Mouse (Mus musculus) splenic B cell, adult 2 months (primary cell): ENCODE results near the gene Lsm2.
"Not testable (repeated sequence)": the region's sequence is repeated elsewhere in the genome, so short reads cannot be mapped to it uniquely, and the experiment has no call there.

ENCODE experiments used
- DNase-seq: peaks from one replicate; pipeline ENCODE4 v3.0.0-alpha.2; 2011; ENCODE audit warnings: low read depth, low spot score
- H3K27me3 ChIP-seq: 2 replicates; pipeline ENCODE4 v1.6.1; 2012; ENCODE audit warnings: mild to moderate bottlenecking, low read length, moderate library complexity, mixed read lengths; ENCODE audit not compliant: control insufficient read depth, poor library complexity, insufficient read depth, severe bottlenecking
- H3K36me3 ChIP-seq: 2 replicates; pipeline ENCODE4 v1.6.1; 2012; ENCODE audit warnings: mild to moderate bottlenecking, low read length, moderate library complexity, mixed read lengths; ENCODE audit not compliant: control insufficient read depth, poor library complexity, insufficient read depth, severe bottlenecking

Lsm2 gene

DNA sequence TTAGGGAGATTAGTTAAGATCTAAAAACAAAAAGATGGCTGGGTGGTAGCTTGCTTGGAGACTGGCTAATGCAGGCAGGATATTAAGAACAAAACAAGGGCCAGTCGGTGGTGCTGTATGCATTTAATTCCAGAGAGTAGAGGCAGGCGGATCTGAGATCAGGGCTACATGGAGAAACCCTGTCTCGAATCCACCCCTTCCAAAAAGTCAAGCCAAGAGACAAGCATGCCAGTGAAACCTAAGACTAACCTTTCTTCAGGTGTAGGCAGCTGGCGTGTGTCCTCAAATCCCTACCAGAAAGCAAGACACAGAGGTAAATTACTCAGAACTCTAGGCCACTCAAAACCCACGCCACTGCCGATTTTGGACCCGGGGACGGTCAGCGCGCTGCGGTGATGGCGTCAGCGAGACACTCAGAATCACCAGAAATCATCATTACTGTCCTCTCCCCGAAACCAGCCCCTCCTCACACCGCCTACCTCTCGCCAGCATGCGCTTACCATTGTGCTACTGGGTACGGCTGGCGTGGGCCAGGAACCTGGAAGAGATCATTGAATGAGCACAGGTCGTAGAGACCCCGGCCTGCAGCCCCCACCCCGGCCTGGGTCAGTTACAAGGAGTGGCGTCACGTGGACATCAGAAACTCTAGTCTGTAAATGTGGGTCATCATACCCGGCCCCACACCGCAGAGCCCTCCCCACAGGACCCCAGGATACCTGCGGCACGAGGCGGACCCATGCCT lies 29.9 kb upstream of the Lsm2 start:
- H3K27me3 ChIP-seq = no peaks in the 10 kb centered on the region
- 0 out of 2 replicates have a peak, but pooled peaks cover 2% of the 10 kb centered on the region for H3K36me3 ChIP-seq
- DNase-seq = no peak

DNA sequence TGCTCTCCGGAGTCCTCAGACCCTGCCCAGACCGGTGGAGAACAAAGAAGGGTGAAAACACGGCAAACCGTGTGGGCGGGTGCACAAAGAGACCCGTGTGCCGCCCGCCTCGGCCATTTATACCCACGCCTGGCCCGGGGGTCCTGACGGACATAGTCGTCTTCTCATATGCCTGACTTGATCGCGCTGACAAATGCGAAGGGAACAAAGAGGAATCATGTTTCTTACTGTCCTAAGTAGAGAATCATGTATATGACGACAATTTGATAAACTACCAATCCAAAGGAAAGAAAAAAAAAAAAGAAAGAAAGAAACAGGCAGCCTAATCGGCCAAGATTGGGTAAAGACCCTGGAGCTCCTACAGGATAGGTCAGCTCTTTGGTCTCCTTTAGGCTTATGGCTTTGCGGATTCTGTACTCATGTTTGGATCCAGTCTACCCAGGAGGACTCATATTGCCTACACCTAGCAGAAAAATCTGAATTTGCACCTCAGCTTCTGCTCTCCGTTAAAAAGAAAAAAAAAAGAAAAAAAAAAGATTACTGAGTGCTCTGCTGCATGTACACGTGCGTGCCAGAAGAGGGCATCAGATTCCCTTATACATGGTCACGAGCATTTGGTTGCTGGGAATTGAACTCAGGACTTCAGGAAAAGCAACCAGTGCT lies 29.2 kb upstream of the Lsm2 start:
- DNase-seq = peak; percentile 87
- H3K27me3 ChIP-seq = no peaks in the 10 kb centered on the region
- 0 out of 2 replicates have a peak, but pooled peaks cover 2% of the 10 kb centered on the region for H3K36me3 ChIP-seq

DNA sequence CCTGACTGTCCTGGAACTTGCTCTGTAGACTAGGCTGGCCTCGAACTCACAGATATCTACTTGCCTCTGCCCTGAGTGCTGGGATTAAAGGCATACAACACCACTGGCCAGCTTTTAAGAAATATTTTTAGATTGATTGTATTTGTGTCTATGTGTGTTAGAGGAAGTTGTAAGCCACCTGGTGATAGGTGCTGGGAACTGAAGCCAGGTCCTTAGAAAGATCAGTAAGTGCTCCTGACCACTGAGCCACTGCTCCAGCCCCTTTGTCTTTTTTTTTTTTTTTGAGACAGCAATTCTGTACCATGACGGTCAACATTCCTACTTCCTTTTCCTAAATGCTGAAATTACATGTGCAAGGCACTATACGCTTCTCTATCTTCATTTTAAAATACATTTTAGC lies 28.4 kb upstream of the Lsm2 start:
- DNase-seq = peak; percentile 55
- 0 out of 2 replicates have a peak, but pooled peaks cover 2% of the 10 kb centered on the region for H3K36me3 ChIP-seq

DNA sequence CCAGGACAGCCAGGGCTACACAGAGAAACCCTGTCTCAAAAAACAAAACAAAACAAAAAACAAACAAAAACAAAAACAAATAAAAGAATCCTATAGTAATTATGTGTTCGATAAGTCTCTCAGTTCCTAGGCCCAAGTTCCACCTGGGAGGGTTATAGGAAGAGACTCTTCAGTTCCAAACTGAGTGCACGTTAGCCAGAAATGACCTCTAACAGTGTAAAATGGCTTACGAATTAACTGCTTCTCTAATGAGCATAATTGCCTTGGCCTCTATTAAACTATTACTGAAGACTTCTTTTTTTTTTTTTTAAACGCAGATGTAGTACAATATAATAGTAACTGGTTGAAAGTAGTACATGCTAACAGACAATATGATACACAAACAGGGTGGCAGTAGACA lies 27.8 kb upstream of the Lsm2 start:
- no peaks in the 10 kb centered on the region for H3K27me3 ChIP-seq
- DNase-seq = no peak
- H3K36me3 ChIP-seq = 0 out of 2 replicates have a peak, but pooled peaks cover 2% of the 10 kb centered on the region

More for the DNA sequence above, 28.4 kb upstream of the Lsm2 start:
- H3K27me3 ChIP-seq = no peaks in the 10 kb centered on the region

DNA sequence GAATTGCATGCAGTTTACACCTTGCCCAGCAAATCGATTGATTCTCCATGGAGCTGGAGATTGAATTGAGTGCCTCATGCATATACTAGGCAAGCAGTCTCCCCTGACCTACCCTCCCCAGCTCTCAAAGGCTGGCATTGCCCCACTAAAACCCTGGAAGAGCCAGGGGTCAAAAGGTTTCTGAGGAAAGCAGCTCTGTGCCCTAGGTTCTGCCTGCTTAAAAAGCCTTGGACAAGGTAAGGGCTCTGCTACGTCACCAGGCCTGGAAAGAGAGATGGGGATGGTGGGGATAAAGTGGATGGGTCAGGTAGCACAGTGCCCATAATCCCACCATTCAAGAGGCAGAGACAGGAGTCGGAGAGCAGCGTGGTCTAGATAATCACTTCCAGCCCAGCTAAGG lies 26.8 kb upstream of the Lsm2 start:
- H3K27me3 ChIP-seq = no peaks in the 10 kb centered on the region
- 0 out of 2 replicates have a peak, but pooled peaks cover 2% of the 10 kb centered on the region for H3K36me3 ChIP-seq
- peak; percentile 75 for DNase-seq

DNA sequence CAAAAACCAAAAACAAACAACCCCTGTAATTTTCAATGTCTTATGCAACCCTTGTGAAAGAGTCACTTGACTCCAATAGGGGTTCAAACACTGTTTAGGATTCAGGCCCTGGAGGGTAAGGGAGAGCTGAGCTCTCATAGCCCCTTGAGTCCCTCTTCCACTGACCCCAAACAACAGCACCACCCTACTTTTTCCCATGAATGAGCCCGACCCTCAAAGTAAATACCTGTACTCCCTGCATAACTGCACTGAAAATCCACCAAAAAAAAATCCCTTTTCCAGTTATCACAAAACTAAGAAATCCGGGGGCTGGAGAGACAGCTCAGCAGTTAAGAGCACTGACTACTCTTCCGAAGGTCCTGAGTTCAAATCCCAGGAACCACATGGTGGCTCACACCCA lies 25.8 kb upstream of the Lsm2 start:
- DNase-seq = peak; percentile 69
- Histone ChIP-seq H3K27me3 (no peaks in the 10 kb centered on the region), H3K36me3 (0 out of 2 replicates have a peak, but pooled peaks cover under 1% of the 10 kb centered on the region)

DNA sequence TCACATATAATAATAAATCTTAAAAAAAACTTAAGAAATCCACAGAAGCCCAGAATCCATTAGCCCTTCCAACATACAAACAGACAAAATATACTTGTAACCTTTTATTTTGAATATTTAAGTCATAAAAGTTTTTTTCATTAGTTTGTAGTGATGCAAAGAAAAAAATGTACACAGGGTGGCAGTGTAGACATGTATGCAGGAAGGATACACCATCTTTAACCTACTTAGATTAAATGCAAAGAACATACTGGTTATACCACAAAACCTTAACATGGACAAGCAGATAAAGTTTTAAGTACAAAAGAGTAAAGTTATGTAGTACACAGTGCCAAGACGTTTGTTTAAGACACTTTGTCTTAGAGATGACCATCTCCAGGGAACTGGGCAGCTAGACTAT lies 25.3 kb upstream of the Lsm2 start:
- H3K27me3 ChIP-seq = no peaks in the 10 kb centered on the region
- peak; percentile 71 for DNase-seq
- no peaks in the 10 kb centered on the region for H3K36me3 ChIP-seq

DNA sequence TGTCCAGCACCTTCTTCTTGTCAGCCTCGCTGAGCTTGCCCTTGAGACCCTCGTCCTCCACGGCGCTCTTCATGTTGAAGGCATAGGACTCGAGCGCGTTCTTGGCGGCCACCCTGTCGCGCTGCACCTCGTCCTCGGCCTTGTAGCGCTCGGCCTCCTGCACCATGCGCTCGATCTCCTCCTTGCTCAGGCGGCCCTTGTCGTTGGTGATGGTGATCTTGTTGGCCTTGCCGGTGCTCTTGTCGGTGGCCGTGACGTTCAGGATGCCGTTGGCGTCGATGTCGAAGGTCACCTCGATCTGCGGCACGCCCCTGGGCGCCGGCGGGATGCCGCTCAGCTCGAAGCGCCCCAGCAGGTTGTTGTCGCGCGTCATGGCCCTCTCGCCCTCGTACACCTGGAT lies 24.4 kb upstream of the Lsm2 start:
- DNase-seq = peak; percentile 47

DNA sequence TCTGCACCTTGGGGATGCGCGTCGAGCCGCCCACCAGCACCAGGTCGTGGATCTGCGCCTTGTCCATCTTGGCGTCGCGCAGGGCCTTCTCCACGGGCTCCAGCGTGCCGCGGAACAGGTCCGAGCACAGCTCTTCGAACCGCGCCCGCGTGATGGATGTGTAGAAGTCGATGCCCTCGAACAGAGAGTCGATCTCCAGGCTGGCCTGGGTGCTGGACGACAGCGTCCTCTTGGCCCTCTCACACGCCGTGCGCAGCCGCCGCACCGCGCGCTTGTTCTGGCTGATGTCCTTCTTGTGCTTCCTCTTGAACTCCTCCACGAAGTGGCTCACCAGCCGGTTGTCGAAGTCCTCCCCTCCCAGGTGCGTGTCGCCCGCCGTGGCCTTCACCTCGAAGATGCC lies 23.7 kb upstream of the Lsm2 start:
- DNase-seq = peak; percentile 36
- H3K36me3 ChIP-seq, H3K27me3 ChIP-seq: not testable (repeated sequence)

More for the DNA sequence above, 24.4 kb upstream of the Lsm2 start:
- not testable (repeated sequence) for H3K27me3 ChIP-seq, H3K36me3 ChIP-seq

DNA sequence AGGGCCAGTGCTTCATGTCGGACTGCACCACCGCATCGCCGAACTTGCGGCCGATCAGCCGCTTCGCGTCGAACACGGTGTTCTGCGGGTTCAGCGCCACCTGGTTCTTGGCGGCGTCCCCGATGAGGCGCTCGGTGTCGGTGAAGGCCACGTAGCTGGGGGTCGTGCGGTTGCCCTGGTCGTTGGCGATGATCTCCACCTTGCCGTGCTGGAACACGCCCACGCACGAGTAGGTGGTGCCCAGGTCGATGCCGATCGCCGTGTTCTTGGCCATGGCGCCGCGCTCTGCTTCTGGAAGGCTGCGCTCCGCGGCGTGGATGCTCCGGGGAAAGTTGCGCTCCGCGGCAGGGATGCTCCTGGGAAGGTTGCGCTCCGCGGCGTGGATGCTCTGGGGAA lies 22.9 kb upstream of the Lsm2 start:
- not testable (repeated sequence) for H3K27me3 ChIP-seq

DNA sequence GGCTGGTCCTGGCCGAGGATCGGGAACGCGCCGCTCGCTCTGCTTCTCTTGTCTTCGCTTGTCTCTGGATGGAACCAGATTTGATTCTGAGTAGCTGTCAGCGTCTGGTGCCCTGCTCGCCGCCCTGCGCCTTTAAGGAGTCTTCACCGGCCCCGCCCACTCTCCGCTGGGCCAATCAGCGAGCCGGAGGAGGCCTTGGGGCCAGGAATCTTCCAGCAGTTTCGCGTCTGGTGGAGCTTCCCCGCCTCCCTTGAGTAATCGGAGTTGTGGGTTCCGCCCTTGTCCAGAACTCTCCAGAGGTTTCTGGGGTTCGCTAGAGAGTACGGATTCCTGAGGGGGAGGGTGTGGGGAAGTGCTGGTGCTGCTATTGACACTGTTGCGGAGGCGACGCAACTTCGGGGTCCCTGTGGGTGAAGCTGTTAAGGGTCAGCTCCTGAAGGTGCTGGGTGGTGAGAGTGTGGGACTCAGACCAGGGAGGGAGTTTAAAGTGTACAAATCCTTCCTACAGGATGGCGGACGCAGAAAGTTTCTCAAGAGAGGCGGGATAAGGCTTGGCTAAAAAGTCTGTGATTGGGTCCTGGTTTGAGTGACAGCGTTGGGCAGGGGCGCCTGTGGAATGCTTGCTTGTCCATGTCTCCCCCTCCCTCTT lies 22.4 kb upstream of the Lsm2 start, which contains the start of gene Hspa1b:
TSS of gene Hspa1b (minus strand) at position 109 of the 649 bp plus-strand sequence.
- not testable (repeated sequence) for H3K27me3 ChIP-seq, H3K36me3 ChIP-seq
- peak; percentile 90 for DNase-seq

More for the DNA sequence above, 22.9 kb upstream of the Lsm2 start:
- H3K36me3 ChIP-seq, DNase-seq: not testable (repeated sequence)

DNA sequence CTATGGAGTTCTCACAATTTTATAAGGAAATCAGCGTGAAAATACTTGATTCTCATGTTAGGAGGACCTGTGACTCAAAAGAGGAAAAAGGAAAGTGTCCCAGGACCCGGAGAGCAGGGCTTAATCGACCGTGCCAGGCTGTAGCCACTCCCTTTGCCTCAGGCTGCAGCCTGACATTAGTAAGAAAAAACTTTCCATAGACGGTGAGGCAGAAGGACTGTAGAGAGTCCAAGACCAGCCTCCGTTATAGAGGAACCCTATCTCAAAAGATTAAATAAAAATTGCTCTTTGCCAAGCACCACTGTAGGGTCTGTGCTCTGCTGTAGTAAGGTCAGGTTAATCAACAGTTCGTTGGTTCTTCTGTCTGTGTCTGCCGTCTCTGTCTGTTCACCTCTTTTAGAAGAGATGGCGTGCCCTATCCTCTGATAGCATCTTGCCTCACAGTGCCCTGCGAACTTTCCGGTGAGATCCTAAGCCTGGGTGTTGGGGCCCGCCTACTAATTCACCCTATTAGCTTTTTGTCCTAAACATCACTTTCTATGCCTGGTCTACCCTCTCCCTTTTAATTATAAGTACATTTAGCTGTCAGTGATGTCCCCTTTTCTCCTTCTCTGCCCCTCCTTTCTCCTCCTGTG lies 21.7 kb upstream of the Lsm2 start:
- H3K27me3 ChIP-seq = no peaks in the 10 kb centered on the region
- DNase-seq = peak; percentile 62
- H3K36me3 ChIP-seq = no peaks in the 10 kb centered on the region

DNA sequence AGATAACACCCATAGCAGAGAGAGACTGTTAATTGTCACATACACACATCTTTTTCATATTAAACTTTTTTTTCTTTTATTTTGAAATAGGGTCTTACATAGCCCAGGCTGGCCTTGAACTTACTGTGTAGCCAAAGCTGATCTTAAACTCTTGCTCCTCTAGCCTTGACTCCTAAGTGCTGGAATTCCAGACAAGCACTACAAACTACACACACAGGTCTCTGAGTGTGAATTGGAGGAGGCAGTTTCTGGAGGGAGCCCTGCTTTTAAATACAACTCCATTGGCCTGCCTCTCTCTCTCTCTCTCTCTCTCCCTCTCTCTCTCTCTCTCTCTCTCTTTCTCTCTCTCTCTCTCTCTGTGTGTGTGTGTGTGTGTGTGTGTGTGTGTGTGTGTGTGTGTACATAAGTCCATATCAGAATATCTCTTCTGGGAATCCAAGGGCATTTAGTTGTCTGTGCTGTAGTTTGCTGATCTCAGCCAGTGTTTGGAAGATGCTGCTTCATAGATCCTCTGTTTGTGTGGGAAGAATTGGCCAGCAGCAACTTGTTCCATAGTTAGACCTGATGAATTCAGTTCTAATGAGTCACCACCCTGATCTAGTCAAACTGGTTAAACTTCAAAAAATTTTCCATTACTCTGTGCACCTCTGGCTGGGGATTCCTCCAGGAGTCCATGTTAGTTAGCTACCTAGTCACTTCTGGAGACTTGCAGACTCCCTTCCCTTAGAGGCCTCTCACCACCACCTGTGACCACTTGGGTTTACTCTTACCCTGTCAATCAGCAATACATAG lies 20.8 kb upstream of the Lsm2 start:
- H3K27me3 ChIP-seq = no peaks in the 10 kb centered on the region
- no peak for DNase-seq
- H3K36me3 ChIP-seq = no peaks in the 10 kb centered on the region

DNA sequence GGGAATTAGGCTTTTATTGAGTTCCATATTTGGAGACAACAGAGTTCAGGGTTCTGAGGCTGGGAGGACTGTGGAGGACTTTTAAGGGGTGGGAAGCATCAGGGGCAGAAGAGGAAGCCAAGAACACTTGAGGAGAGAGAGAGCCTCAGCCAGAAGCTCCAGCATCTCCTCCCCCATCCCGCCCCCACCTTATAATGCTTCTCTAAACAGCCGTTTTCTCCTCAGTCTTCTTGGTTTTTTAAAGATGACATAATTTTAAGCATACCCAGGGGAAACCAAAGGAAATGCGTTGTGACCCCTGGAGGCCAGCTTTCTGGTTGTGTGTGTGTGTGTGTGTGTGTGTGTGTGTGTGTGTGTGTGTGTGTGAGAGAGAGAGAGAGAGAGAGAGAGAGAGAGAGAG lies 19.5 kb upstream of the Lsm2 start:
- DNase-seq = peak; percentile 53
- Histone ChIP-seq H3K36me3 (no peaks in the 10 kb centered on the region), H3K27me3 (no peaks in the 10 kb centered on the region)
